Mouse (Mus musculus): ENCODE data around the gene Lypd6b.

Gene Lypd6b

DNA sequence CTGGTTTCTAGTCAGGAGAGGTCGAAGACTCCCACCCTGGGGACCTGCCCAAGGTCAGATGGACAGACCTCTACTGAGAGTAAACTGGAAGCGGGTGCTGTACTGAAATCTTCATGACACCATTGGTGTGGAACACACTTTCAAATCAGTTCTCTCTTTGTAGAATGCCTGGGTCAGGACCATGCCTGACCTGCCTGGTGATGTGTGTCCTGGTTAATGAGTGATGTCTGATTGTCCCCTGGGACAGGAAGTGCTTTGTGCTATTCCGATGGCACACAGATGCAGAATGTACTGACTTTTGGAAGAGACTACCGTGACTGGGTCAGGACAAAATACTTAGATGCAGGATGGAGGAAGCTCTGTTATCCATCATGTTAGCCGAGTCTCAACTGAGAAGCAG lies 17.0 kb upstream of the Lypd6b start:
- DNase-seq (ENCODE audit: low read depth) = no peak

DNA sequence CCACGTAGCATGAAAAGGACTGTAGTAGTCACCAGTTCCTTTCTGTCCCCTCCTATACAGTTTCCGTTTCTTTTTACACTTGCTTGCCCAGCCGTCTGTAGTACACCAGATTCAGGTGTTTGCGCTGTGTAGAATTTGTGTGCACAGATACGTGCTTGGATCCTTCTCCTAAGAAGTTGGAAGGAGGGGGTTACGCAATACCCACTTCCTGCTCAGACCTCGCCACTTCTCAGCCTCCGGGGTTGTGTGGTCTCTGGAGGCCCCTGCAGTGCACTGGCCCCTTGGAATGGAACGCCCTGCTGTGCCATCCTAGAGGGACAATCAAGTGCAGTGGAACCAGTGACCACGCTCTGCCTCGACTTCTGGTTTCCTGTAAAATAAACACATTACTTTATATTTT lies 16.3 kb upstream of the Lypd6b start:
- DNase-seq (ENCODE audit: low read depth) = no peak

DNA sequence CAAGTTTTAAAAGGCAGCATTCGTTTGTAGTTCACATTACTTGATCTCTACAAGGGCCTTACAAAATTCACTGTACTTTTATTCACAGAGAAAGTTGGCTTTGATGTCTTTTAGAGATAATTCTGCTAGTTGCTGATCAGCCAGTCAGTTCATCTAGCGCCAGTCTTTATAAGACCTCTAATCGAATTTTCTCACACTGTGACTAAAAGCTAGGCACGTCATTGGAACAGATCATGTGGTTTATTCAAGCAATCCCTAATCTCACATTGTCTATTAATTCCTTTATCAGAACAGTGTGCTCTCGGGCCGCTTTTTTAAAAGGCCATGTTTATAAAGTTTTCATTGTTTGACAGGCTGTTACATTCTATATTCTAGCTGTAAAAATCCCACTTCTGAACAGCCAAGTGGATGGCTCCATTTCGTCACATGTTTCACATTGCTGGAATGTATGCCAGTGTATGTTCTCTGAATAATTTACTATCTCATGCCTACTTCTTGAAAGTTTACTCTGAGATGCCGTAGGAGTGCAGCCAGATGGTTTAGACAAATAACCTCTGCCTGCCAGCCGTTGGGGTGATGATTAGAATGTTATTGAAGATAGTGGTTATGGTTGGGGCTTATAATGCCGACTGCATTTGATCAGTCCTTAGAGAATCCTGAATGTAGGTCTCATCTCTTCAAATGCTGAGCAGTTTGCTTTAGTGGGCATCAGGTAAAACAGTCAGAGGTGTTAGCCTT lies 14.1 kb upstream of the Lypd6b start:
- DNase-seq (ENCODE audit: low read depth) = no peak

DNA sequence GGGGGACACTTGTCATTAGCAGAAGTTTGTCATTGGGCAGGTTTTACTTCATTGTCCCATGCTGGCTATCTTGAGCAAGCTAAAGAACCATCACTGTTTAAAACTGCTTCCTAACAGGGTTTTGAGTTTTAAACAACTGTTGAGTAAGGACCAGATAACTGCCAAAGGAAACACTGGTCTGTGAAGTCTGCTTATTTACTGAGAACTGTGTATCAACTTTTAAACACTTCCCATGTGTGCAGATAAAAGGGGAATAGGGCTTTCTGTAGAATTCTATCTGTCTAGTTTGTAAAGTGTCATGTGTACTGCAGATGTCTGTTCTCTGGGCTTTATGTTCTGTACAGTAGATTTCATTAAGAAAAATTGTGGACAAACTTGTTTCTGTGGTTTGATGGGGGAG lies 13.3 kb upstream of the Lypd6b start:
- DNase-seq (ENCODE audit: low read depth) = no peak

DNA sequence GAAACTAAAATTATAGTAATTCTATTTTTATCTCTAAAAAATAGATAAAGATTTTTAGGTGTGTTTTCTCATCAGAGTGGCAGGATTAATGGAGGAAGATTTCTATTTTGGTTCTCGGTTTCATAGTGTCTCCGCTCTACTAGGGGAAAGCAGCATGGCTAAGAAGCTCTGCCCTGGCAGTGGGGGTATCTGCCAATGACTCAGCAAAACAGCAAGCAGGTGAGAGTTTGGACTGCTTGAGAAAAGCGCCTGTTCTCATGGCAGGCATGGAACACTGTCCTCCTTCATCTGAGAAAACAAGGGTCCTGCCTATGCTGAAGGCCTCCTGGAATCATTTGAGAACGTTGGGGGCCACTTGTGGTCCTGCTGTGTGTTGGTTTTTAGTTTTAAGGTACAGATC lies 12.3 kb upstream of the Lypd6b start:
- DNase-seq (ENCODE audit: low read depth) = no peak

DNA sequence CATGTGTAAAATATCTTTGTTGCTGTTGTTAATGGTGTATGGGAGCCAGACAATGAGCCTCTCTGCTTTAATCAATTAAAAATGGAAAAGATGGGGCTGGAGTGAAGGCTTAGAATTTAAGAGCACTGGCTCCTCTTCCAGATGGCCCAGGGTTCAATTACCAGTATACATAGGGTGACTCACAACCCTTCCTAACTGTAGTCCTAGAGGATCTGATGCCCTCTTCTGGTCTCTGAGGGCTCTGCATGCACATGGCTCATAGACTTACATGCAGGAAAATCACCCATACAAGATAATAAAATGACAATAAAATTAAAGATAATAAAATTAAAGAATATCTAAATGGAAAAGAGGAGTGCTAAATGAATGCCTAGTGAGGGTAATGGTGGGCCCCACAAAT lies 11.8 kb upstream of the Lypd6b start:
- no peak for DNase-seq (ENCODE audit: low read depth)

DNA sequence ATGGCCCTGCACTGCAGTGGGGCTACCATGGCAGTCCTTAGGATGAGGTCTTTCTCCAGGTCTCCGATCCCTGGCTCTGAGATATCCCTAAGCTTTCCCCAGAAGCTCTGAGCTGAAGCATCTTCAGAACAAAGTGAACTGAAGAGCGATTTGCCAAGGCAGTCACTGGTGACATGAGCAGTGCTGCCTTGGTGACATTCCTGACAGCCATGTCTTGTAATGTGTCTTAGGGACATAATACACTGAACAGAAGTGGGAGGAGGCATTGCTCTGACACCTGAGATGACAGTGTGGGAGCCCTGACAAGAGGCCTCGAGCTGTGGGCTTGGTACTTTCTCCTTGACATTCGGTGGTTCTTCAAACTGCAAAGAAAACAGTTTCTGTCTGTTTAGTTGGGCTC lies 11.1 kb upstream of the Lypd6b start:
- DNase-seq (ENCODE audit: low read depth) = no peak

DNA sequence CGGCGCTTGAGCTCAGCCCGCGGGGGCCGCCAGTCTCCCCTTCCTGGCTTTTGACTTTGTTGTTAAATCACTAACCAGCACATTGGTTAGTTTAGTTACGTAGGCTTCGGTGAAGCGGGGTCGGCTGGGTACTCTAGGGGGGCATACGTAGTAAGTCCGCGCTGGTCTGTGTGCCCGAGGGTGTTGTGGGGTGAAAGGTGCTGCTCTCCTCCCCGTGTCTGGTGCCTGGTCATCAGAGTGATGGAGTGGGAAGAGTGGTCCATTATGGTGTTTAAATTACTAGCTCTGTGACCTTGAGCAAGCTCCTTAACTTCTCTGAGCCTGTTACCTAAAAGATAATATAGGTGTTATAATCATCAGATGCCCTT lies 547 bp downstream of the Lypd6b start:
- DNase-seq (ENCODE audit: low read depth) = no peak

DNA sequence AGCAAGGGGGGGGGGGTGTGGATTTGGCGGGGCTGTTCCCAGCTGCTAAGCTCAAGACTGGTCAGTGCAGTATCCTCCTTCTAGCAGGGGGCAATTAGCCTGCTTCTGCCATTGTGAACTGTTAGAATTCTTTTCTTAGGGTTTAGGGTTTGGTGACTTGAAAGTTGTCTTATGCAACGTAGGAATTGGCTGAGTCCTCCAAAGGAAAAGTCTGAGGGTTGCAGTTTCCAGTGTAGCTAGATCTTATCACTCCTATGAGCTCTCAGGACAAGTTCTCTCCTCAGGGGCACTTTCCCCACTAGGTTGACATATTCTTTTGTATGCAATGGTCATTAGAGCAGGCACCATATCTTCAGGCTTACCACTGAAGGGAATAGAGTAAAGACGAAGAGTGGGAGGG lies 1.2 kb downstream of the Lypd6b start:
- no peak for DNase-seq (ENCODE audit: low read depth)

DNA sequence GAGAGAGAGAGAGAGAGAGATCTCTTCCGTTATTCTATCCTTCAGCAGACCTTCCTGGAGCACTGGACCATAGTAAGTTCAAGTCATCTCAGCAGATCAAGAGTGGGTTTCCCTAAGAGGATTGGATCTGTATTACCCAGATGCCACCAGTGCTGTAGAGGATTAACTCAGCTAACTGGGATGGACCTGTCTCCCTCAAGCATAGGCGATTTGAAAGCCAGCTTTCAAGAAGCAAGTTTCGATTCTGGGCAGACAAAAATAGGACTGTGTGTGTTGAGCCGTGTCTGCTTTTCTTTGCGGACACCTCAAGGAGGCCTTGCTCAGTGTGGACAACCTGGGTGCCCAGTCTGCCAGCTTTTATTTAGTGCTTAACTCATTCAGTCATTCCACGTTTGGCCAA lies 1.6 kb downstream of the Lypd6b start:
- DNase-seq (ENCODE audit: low read depth) = no peak

DNA sequence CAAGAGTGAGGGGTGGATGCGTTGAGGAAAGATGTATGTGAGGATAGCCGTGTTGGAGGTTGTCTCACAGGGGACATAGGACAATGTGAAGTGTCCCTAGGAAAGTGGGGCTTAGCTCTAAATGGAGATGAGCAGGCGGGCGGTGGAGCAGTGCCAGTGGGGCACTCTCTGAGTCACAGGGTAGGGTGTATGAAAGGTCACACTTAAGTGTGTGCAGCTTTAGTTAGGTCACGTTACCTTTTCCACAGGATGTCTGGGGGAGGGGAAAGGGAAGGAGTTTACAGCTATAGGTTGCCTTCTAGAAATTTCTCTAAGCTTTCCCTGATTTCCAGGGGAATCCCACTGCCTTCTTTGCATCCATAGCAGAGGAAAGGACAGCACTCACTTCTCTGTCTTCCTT lies 2.0 kb downstream of the Lypd6b start:
- no peak for DNase-seq (ENCODE audit: low read depth)

DNA sequence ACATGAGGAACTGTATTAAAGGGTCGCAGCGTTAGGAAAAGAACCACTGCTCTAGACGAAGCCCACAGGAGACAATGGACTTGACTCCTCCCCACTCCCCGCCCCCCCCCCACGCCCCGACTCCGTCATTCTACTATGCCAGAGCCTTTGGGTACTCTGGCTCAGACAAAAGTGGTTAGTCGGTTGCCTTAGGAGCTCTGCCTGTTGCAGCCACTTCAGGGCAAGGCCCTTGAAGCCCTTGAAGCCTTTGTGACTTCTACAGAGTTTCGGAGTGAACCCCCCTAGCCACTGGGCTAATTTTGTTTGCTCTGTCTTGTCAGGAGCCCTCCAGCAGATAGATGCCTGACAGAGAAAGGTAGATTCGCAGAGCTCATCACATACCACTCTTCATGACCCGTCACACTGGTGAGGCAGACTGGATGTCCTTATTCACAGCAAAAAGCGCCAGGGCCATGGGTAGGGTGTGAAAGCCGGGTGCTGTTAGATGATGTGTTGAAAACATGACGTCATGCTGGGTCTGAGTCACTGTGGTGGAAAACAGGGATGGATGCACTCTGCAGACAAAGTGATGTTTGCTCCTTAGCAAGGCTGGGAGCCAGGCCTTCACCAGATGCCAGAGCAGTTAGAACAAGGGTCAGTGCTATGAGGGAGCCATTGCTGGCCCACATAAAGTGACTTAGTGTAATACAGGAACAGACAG lies 10.1 kb downstream of the Lypd6b start:
- DNase-seq (ENCODE audit: low read depth) = no peak

DNA sequence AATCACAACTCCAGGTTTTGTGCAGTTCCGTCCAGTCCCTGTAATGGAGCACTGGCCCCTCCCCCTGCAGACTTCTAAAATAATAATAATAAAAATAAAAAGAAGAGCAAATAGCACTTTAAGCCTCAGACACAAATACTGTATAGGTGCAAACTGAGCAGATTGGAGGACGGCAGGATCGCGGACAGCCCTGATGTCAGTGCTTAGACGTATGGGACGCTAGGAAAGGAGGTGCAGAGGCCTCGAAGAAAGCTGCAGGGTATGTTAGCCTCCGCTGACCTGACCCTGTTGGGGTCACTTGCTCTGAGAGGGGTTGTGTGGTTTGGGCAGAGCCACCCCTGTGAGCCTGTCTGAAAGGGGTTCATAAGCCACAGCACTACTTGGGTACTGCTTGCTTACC lies 17.0 kb downstream of the Lypd6b start:
- DNase-seq (ENCODE audit: low read depth) = no peak

DNA sequence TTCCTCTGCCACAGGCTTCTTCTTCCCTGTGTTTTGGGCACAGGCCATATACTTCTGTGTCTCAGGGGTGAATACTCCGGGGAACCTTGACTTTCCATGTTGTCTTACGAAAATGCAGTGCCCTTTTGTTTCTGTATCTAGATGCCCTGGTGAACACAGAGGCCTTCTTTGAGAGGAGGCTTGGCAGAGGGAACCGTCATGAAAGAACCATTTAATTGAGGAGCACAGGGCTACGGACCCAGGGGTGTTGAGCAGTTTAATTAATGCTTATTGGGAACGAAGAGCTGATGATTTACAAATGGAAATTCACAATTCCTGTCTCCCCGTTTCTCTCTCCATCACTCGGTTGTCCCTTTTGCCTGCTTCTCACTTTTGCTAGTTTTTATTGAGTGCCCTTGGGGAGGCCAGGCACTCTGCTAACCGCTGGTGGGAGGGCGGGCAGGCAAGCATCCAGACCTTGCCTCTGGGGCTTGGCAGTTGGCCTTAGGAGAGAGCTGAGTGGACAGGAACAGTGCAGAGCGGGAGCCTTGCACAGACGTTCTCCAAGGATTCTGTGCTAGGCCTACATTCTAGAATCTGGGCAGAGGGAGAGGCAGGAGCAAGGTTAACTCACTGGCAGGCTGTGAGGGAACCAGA lies 18.4 kb downstream of the Lypd6b start:
- no peak for DNase-seq (ENCODE audit: low read depth)

DNA sequence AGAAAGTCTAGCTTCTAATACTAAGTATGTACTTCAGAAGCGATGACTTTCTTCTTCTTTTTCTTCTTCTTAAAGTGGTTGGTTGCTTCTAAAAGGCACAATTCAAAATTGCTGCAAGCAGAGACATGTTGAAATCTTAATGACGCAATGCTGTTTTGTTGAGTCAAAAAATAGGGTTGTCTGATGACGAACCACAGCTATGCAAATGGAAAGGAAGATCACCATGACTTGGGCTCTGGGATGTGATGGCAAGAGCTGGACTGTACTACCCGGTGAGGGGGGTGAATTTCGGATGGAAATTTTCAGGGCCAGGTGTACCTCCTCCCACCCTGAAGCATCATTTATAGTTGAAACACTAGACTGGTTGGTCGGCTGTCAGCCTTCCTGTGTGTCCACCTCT lies 22.0 kb downstream of the Lypd6b start:
- DNase-seq (ENCODE audit: low read depth) = no peak

DNA sequence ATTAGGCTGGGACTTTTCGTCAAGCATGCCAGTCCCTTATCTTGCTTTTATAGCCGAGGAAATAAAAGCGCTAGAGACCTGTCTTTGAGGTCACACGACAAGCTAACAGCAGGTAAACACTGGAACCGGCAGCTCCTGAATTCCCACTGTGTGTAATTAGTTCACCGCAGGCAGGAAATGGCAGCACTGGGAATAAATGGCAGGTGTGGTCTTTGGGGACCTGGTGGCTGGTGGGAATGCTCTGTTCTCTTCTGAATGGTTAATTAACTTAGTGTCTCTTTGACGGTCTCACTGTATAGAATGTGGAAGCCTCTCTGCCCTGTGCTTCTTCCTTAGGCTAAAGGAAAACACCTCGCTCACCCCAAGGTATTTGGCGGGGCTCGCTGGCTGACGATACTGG lies 23.9 kb downstream of the Lypd6b start:
- DNase-seq (ENCODE audit: low read depth) = no peak

DNA sequence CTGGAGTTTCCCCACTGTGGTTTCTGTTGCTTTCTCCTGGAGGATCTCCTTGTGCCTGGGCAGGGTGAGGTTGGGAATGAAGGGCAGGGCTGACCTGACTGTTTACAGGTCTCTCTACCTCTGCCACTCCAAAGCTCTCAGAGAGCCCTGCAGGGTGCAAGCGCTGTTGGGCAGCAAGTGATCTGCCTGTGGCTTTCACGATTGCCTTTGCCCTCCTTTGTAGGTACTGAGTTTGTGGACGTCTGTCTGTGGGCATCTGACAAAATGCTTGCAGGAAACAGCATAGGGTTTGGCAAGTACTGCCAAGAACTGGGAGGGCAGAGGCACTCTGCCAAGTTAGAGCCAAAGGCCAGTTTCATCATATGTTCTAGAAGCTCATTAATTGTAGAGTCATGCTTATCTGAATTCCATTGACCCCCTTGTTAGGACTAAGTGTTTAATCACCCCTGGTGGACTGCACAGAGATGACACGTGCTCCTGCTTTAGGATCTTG lies 24.4 kb downstream of the Lypd6b start:
- DNase-seq (ENCODE audit: low read depth) = no peak

DNA sequence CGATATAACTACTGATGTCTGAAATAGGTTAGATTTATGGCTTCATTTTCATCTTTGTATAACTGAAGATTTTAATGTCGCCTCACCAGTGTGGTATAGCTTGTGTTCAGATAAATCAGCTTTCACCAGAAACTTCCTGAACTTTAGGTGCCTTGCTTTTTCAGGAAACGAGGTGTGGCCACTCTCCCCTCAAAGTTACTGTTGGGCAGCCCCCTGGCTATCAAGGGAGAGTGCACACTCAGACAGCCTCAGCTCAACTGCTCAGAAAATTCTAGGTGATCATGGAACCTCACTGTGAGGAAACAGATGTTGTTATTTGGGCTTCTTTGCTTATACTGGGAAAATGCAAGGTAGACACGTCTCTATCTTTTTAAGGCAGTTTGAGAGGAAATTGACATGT lies 25.7 kb downstream of the Lypd6b start:
- no peak for DNase-seq (ENCODE audit: low read depth)

DNA sequence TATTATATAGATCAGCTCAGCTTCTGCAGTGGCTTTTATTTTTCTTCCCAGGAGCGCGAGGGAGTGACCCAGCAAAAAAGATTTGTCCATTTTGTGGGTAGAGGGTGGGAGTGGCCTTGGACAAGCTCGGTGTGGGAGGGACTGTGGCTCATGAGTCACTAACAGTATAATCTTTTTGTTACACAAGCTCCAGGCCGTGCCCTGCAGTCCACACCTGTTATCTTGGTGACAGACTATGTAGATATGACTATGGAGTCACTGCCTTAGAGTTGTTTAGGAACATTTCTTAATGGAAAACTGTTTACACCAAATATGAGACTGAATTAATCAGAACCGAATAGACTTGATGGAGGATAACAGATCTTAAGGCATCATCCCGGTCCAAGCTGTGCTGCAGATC lies 26.5 kb downstream of the Lypd6b start:
- DNase-seq (ENCODE audit: low read depth) = peak; percentile 40

DNA sequence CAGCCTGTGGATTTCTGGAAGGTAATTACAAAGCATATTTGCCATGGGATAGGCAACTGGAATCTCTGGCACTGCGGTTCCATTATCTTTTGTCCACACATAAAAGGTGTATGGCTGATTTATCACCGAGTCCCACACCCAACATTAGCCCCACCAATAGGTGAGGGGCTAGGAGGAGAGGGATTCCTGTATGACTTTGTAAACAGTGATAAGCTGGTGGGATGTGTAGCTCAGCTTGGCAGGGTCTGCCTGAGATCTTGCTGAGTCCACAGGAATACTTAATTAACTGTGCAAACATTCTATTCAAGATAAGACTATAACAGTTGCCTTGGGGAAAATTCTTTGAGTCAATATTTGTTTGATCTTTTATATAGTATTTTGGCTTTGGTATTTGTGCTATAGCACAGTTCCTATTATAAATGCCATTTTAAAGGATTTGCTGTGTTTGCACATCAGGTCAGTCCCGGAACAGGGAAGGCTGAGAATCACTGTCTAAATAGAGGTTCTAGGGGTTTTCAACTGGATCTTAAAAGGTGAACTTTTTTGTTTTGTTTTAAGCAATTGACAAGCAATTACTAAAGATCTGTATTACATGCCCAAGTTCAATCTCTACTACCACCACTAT lies 28.3 kb downstream of the Lypd6b start:
- no peak for DNase-seq (ENCODE audit: low read depth)

DNA sequence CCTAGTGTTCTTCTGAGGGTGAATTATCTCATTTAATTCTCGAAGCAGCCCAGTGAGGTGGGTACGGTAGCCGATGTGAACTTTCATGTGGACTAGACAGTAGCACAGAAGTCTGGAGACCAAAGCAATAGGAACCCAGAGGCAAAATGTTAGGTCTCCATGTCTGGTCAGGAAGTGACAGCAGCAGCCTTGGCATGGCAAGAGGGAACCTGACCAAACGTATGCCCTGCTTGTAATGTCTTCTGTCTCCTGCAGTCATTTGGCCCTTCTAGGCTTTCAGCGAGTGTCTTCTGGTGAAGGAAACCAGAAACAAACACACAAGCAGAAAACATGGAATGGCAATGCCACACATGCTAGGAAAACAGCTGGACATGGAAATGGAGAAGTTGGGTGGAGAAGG lies 29.1 kb downstream of the Lypd6b start:
- DNase-seq (ENCODE audit: low read depth) = no peak

DNA sequence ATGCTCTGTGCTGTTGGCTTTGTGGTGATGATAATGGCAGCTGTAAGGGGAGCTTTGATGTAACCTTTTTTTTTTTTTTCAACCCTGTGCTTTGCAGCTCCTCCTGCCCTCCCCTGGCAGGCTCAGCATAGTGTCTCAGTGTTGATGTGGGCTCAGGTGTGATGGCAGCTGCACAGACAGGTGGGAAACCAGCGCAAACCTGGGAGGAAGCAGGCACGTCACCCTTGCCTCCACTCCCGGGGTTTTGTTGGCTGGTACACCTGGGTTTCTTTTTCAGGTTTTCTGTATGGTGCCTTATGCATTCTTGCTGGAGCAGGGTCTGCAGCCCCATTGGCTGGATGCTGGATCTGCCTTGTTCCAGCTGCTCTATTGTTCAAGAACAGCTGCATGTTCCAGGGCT lies 29.7 kb downstream of the Lypd6b start:
- DNase-seq (ENCODE audit: low read depth) = no peak

DNA sequence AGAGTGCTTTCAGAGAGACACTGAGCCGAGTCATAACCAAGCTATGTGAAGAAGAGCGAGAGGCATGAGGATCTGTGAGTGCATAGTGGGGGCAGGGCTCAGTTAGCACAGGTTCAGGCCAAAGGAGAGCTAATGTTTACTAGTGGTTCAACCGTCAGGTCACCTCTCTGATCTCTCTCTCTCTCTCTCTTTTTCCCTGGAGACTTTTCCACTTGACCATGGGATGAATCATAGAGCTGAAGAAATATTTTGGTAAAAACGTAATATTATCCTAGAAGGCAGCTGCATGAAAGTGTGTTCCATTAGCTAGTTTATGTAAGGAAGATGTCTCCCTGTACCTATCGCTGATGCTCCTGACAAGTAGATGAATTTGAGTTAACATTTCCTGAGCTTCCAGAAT lies 30.6 kb downstream of the Lypd6b start:
- no peak for DNase-seq (ENCODE audit: low read depth)
